In the genomic region with DNA sequence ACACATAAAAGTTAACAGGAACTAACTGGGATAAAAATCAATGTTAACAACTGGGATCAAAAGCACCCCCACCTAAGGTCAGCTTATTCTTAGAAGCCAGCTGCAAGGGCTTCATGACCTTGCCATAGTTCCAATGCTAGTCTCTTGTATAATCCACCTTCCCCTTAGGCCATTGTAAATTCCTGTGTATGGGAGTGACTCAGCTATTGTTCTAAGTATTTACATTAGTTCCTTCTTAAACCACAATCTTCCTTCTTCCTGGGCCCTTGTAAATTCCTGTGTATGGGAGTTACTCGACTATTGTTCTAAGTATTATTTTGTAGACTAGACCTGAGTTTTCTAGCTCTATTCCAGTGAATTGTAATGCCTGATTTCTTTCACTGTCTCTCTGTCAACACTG, we compare ENCODE assay signal across 26 mouse cellular contexts.
"Had no signal": no experiment of that assay in that cellular context is flagged by ENCODE, and none has a peak within 500 bp of the region (broad histone marks: within the 10 kb centered on the region; RNA-seq: fewer than 3 reads in every experiment).

No protein-coding gene starts in this region.

- DNase-seq: gastrocnemius, postnatal 14 days; gastrocnemius, postnatal 36 days; heart, adult 11 months; heart, adult 2 months; heart, postnatal 4 days; kidney, adult 11 months; kidney, adult 2 months; kidney, adult 9 months; kidney, postnatal 14 days; kidney, postnatal 36 days; layer of hippocampus, adult 9-11 months; layer of hippocampus, postnatal 36 days; left cerebral cortex, postnatal 4 days had no signal

- H3K4me3 ChIP-seq: heart, adult 2 months; heart, embryonic 13.5 days; heart, embryonic 15.5 days; hindbrain, embryonic 10.5 days; hindbrain, embryonic 12.5 days; hindbrain, embryonic 15.5 days; kidney, embryonic 15.5 days; limb, embryonic 13.5 days; limb, embryonic 15.5 days; liver, embryonic 12.5 days had no signal

- H3K9me3 ChIP-seq: heart, embryonic 13.5 days; heart, embryonic 15.5 days; hindbrain, embryonic 10.5 days; hindbrain, embryonic 12.5 days; hindbrain, embryonic 15.5 days; kidney, embryonic 15.5 days; limb, embryonic 13.5 days; limb, embryonic 15.5 days; liver, embryonic 12.5 days had no signal

- H3K36me3 ChIP-seq: heart, embryonic 13.5 days; heart, embryonic 15.5 days; hindbrain, embryonic 10.5 days; hindbrain, embryonic 12.5 days; hindbrain, embryonic 15.5 days; kidney, embryonic 15.5 days; limb, embryonic 13.5 days; limb, embryonic 15.5 days; liver, embryonic 12.5 days had no signal

- H3K27ac ChIP-seq: heart, adult 2 months; heart, embryonic 13.5 days; heart, embryonic 15.5 days; hindbrain, embryonic 10.5 days; hindbrain, embryonic 12.5 days; hindbrain, embryonic 15.5 days; hindbrain, postnatal 0 days; kidney, embryonic 15.5 days; kidney, postnatal 0 days; limb, embryonic 13.5 days; limb, embryonic 15.5 days; liver, embryonic 12.5 days; liver, embryonic 14.5 days had no signal

- ATAC-seq: hindbrain, postnatal 0 days; intestine, embryonic 16.5 days; liver, embryonic 12.5 days had no signal

- H3K9ac ChIP-seq: heart, embryonic 13.5 days; heart, embryonic 15.5 days; hindbrain, embryonic 12.5 days; hindbrain, embryonic 15.5 days; kidney, embryonic 15.5 days; limb, embryonic 13.5 days; limb, embryonic 15.5 days; liver, embryonic 12.5 days; liver, embryonic 14.5 days had no signal

- H3K4me1 ChIP-seq: heart, embryonic 13.5 days; heart, embryonic 15.5 days; hindbrain, embryonic 10.5 days; hindbrain, embryonic 12.5 days; hindbrain, embryonic 15.5 days; kidney, embryonic 15.5 days; limb, embryonic 13.5 days; limb, embryonic 15.5 days; liver, embryonic 12.5 days had no signal
